In the genomic region with DNA sequence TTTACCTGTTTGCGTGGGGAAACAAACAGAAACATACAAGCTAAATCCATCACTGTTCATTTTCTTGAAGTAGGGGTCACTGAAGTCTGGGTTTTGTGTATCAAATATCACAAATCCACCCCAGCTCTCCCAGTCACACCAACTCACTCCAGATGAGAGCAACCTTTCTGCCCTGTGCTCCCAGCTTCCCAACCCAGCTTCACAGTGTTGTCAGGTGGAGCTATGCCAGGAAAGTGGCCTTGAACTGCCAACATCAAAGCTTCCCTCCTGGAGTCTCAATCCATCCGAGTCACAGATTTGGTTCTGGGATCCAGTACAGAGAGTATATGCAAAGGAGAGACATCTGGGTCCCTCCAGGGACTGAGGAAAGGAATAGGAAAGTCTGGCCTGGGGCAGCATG, we compare ENCODE assay signal across 8 mouse cellular contexts. TPM values are rescaled to one million over a fixed set of nuclear protein-coding genes. Genes with fewer than 3 reads are reported as not detected.
A peak's percentile ranks its signal among the peaks of the same experiment; 100 is the strongest.
DNase-seq lines count a peak whose midpoint lies in the region; ATAC-seq lines count a peak whose summit lies in the region.

No protein-coding gene starts in this region.

- H3K9me3 ChIP-seq in embryonic facial prominence, embryonic 14.5 days (ENCODE audit: control insufficient read depth, low read length) = no peaks in the 10 kb centered on the region
- no peaks in the 10 kb centered on the region for H3K9me3 ChIP-seq in hindbrain, embryonic 15.5 days
- H3K9me3 ChIP-seq in liver, embryonic 16.5 days (replicated peaks; ENCODE audit: control insufficient read depth, low read length) = no peaks in the 10 kb centered on the region

- peak overlapping the region; percentile 70 for H3K4me2 ChIP-seq in embryonic facial prominence, embryonic 14.5 days (ENCODE audit: low read depth, low read length)
- peak overlapping the region; percentile 61 for H3K4me2 ChIP-seq in hindbrain, embryonic 15.5 days
- H3K4me2 ChIP-seq in liver, embryonic 16.5 days (ENCODE audit: low read depth, low read length) = peak overlapping the region; percentile 99

- peaks cover 32% of the 10 kb centered on the region for H3K4me1 ChIP-seq in embryonic facial prominence, embryonic 14.5 days (ENCODE audit: control insufficient read depth, insufficient read depth, low read length)
- H3K4me1 ChIP-seq in hindbrain, embryonic 15.5 days (replicated peaks) = peaks cover 42% of the 10 kb centered on the region
- peaks cover 34% of the 10 kb centered on the region for H3K4me1 ChIP-seq in liver, embryonic 16.5 days (ENCODE audit: control insufficient read depth, low read depth, low read length)

- peaks cover 7% of the 10 kb centered on the region for H3K36me3 ChIP-seq in embryonic facial prominence, embryonic 14.5 days (ENCODE audit: control insufficient read depth, insufficient read depth, low read length)
- H3K36me3 ChIP-seq in hindbrain, embryonic 15.5 days = no peaks in the 10 kb centered on the region
- H3K36me3 ChIP-seq in liver, embryonic 16.5 days (ENCODE audit: control insufficient read depth, insufficient read depth) = no peaks in the 10 kb centered on the region

- H3K27me3 ChIP-seq in embryonic facial prominence, embryonic 14.5 days (replicated peaks; ENCODE audit: control insufficient read depth, insufficient read depth, low read length) = no peaks in the 10 kb centered on the region
- H3K27me3 ChIP-seq in hindbrain, embryonic 15.5 days = no peaks in the 10 kb centered on the region
- H3K27me3 ChIP-seq in liver, embryonic 16.5 days (ENCODE audit: control insufficient read depth, insufficient read depth, low read depth, low read length) = no peaks in the 10 kb centered on the region

- intact Hi-C loops in left cerebral cortex, postnatal 10 days (cut with DNase I) = no loop called here

- WGBS in embryonic facial prominence, embryonic 14.5 days = 73% methylated on average over 2 of the region's 2 CpGs
- WGBS in hindbrain, embryonic 15.5 days = 74% methylated on average over 2 of the region's 2 CpGs
- 68% methylated on average over 2 of the region's 2 CpGs for WGBS in liver, embryonic 16.5 days (ENCODE audit: insufficient replicate concordance)

- H3K9ac ChIP-seq in embryonic facial prominence, embryonic 14.5 days (ENCODE audit: low read depth, low read length) = 0 out of 2 replicates have a peak overlapping the region, but pooled peaks have one; percentile 97
- H3K9ac ChIP-seq in hindbrain, embryonic 15.5 days = 0 out of 2 replicates have a peak overlapping the region, but pooled peaks have one; percentile 96
- H3K9ac ChIP-seq in liver, embryonic 16.5 days (ENCODE audit: low read depth, low read length) = no peak overlapping the region

- H3K4me3 ChIP-seq in embryonic facial prominence, embryonic 14.5 days (ENCODE audit: low read depth, low read length) = peak overlapping the region; percentile 96; the same call in 1 of the 2 replicates
- H3K4me3 ChIP-seq in hindbrain, embryonic 15.5 days = peak overlapping the region; percentile 93; the same call in 1 of the 2 replicates
- no peak overlapping the region for H3K4me3 ChIP-seq in liver, embryonic 16.5 days (ENCODE audit: low read depth, low read length)

- no peak for ATAC-seq in embryonic facial prominence, embryonic 14.5 days (ENCODE audit: low read depth)
- no peak for ATAC-seq in hindbrain, embryonic 15.5 days (ENCODE audit: low FRiP score, low read depth)
- no peak for ATAC-seq in liver, embryonic 16.5 days (ENCODE audit: low read depth)
- no peak for ATAC-seq in activated CD4-positive, CD25-positive, alpha-beta regulatory T cell, adult 4 months

- DNase-seq in adrenal gland, postnatal 10 days = peak; percentile 83
- DNase-seq in embryonic facial prominence, embryonic 14.5 days (ENCODE audit: low spot score) = no peak
- no peak for DNase-seq in thymus, postnatal 4 days
- no peak for DNase-seq in left cerebral cortex, postnatal 10 days (ENCODE audit: extremely low spot score in 1 of 2, low spot score in 2 of 2)
- no peak for DNase-seq in layer of hippocampus, adult 11-12 months (ENCODE audit: low spot score)

- H3K27ac ChIP-seq in embryonic facial prominence, embryonic 14.5 days (replicated peaks; ENCODE audit: low read depth, low read length) = no peak overlapping the region
- H3K27ac ChIP-seq in hindbrain, embryonic 15.5 days (replicated peaks) = 0 out of 2 replicates have a peak overlapping the region, but pooled peaks have one; percentile 97
- H3K27ac ChIP-seq in liver, embryonic 16.5 days (ENCODE audit: low read length) = no peak overlapping the region

RNA-seq across cellular contexts. Expression of a gene that starts 1.0 kb away (rescaled TPM):
- 100 to 1,000 TPM; 386 to 496 TPM for total RNA-seq in adrenal gland, postnatal 10 days (2021)
- 565 and 594 TPM in 2 replicates for polyA plus RNA-seq in embryonic facial prominence, embryonic 14.5 days (2014; fragmentation: Nextera tagmentation; extraction: Ambion mirVana)
- 215 and 225 TPM in 2 replicates for polyA plus RNA-seq in hindbrain, embryonic 15.5 days (2015; fragmentation: Nextera tagmentation; extraction: Ambion mirVana)
- polyA plus RNA-seq in liver, embryonic 16.5 days (2015; fragmentation: Nextera tagmentation; extraction: Ambion mirVana) = 204 and 221 TPM in 2 replicates
- polyA plus RNA-seq in activated CD4-positive, CD25-positive, alpha-beta regulatory T cell, adult 4 months (2017; shearing (Covaris generic)) = 10 to 100 TPM; 24.8 to 31.7 TPM
- 10 to 100 TPM; 44.8 to 45.6 TPM for total RNA-seq in left cerebral cortex, postnatal 10 days (2021)
